Mouse (Mus musculus): Measurements from ENCODE around the gene Uckl1.

Uckl1 gene

GRCm38 (mm10) chr2:181584411-181584942 is at the start of gene Uckl1:
Gene Uckl1, minus strand, starts transcription at chr2:181584892.
- DNase-seq (ENCODE audit: low spot score): no peak

GRCm38 (mm10) chr2:181632624-181633023 is 47.9 kb upstream of the Uckl1 start:
- no peak for DNase-seq (ENCODE audit: low spot score)

GRCm38 (mm10) chr2:181628471-181628870 is 43.8 kb upstream of the Uckl1 start:
- no peak for DNase-seq (ENCODE audit: low spot score)

GRCm38 (mm10) chr2:181623401-181623800 is 38.7 kb upstream of the Uckl1 start:
- DNase-seq (ENCODE audit: low spot score): no peak

GRCm38 (mm10) chr2:181618761-181619495 is 34.2 kb upstream of the Uckl1 start:
- DNase-seq (ENCODE audit: low spot score): no peak

- no peak for DNase-seq (ENCODE audit: low spot score)
Measured at GRCm38 (mm10) chr2:181602367-181602766, 17.7 kb upstream of the Uckl1 start.

GRCm38 (mm10) chr2:181601751-181602145 is 17.1 kb upstream of the Uckl1 start:
- no peak for DNase-seq (ENCODE audit: low spot score)

- DNase-seq (ENCODE audit: low spot score): peak; percentile 92
Measured at GRCm38 (mm10) chr2:181600828-181601750, 16.4 kb upstream of the Uckl1 start.

- no peak for DNase-seq (ENCODE audit: low spot score)
Measured at GRCm38 (mm10) chr2:181600226-181600758, 15.6 kb upstream of the Uckl1 start.

GRCm38 (mm10) chr2:181598454-181599351 is 14.0 kb upstream of the Uckl1 start, which contains the start of gene Samd10:
Gene Samd10, minus strand, starts transcription at chr2:181599212.
- peak; percentile 58 for DNase-seq (ENCODE audit: low spot score)

GRCm38 (mm10) chr2:181597378-181598061 is 12.8 kb upstream of the Uckl1 start:
- DNase-seq (ENCODE audit: low spot score): no peak

GRCm38 (mm10) chr2:181596221-181596960 is 11.7 kb upstream of the Uckl1 start:
- DNase-seq (ENCODE audit: low spot score): no peak

GRCm38 (mm10) chr2:181594946-181595696 is 10.4 kb upstream of the Uckl1 start:
- no peak for DNase-seq (ENCODE audit: low spot score)

- DNase-seq (ENCODE audit: low spot score): no peak
Measured at GRCm38 (mm10) chr2:181593937-181594336, 9.2 kb upstream of the Uckl1 start.

GRCm38 (mm10) chr2:181593042-181593421 is 8.3 kb upstream of the Uckl1 start:
- no peak for DNase-seq (ENCODE audit: low spot score)

GRCm38 (mm10) chr2:181592231-181593041 is 7.7 kb upstream of the Uckl1 start, which contains the start of gene Zfp512b:
Gene Zfp512b, minus strand, starts transcription at chr2:181592803.
- peak; percentile 61 for DNase-seq (ENCODE audit: low spot score)

- DNase-seq (ENCODE audit: low spot score): no peak
Measured at GRCm38 (mm10) chr2:181591528-181592085, 6.9 kb upstream of the Uckl1 start, which contains the start of gene Prpf6. Gene Prpf6, plus strand, starts transcription at chr2:181591868.

GRCm38 (mm10) chr2:181590471-181590870 is 5.8 kb upstream of the Uckl1 start:
- DNase-seq (ENCODE audit: low spot score): no peak
